Mouse (Mus musculus) gastrocnemius, postnatal 25 days (tissue): ENCODE data around the gene Fam131c. TPM values are rescaled to one million over a fixed set of nuclear protein-coding genes. Genes with fewer than 3 reads are reported as not detected.
A peak's percentile ranks its signal among the peaks of the same experiment; 100 is the strongest.

Experiments
- DNase-seq: peaks from one replicate; pipeline ENCODE4 v3.0.0; 2022
- total RNA-seq, 2 experiments: library from RNA; stranded (reverse); gene quantifications; 1 replicate in 1 of 2; 2 replicates in 1 of 2; pipeline ENCODE4 v1.2.3; 2021

The Fam131c gene
- total RNA-seq, 2 experiments from 2014 or later: 0.29 TPM; not detected in 1

DNA sequence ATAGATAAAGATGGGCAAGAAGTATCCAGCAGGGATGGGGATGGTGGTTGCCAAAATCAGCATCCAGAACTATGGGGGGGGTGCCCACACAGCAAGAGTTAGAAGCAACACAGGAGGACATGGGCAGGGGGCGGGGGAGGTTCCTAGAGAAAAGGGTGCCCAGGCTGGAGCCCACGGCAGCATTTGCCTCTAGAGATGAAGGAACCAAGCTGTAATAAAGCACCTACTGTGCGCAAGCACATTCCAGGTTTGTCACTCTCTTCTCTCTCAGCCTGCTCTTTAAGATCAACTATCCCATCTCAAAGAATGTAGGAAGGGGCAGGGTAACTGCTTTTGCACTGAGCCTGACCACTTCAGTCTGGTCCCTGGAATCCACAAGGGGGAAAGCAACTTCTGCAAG lies 40.6 kb downstream of the Fam131c start:
- DNase-seq: no peak

DNA sequence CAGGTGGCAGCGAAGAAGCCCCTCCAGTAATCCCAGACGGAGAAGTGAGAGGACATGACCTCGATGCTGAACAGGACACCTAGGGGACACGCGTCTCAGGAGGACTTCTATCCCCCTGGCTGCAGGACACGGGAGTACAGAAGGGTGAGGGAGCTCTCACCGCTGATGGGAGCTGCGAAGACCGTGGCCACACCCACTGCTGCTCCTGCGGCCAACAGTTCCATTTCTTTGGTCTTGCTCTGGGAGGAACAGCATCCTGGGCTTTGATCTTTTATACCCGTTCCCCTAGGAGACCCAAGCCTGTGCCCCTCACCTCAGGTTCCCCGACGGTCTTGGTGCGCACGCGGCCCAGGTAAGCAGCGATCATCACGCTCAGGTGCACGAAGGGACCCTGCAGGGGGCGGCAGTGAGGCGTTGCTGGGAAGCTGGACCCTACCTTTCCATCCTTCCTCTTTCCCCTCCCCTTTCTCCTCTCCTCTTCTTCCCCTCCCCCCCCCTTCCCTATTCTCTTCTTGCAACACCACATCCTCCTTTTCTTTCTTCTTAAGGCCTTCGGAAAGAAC lies 43.5 kb downstream of the Fam131c start:
- DNase-seq: no peak

DNA sequence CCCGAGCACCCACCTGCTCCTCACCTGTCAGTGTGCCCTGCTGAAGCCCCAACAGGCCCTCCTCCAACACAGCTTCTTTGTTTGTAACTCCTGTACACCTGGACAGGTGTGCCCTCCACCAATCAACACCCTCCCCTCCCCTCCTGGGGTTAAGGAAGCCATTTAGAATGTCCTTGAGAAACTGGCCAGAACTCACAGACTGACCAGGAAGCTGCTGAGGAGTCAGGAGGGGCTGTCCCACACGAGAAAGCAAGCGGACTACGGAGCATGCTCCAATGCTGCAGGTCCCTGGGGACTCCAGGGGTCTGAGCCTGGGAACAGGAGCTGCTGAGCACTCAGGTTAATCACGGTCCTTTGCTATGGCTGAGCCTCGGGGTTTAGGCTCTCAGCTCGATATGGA lies 47.9 kb downstream of the Fam131c start, which contains the start of gene Clcnkb:
Gene Clcnkb, minus strand, starts transcription at position 91 of the 400 bp plus-strand sequence.
- no peak for DNase-seq

DNA sequence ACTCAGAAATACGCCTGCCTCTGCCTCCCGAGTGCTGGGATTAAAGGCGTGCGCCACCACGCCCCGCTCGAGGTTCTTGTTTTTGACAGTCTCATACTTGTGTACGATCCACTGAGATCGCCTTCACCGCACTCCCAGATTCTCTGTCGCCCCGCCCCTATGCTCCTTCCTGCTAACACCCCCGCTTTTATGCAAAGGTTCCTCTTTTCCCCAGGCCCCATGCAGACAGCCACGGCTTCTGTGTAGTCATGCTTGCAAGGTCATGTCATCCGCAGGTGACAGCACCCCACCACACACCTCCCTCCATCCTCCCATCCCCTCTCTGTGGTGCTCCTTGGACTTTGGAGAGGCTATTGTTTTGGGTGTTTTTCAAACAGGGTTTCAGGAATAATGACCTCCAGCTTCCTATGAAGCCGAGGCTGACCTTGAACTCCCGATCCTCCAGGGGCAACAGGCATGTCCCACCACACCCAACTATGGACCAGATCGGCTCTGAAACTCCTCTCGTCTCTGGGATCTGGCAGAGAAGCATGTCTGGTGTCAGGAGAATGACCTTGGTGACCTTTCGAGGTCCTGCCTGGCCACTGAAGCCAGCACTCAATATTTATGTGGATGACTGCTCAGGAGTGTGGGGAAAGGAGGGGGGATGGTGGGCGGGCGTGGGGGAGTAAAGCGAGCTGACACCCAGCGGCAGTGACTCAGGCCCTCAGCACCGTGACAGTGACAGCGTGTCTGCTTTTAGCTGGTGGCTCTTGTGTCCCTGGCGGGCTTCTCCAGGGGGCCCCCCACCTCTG lies 51.6 kb downstream of the Fam131c start:
- DNase-seq: no peak

DNA sequence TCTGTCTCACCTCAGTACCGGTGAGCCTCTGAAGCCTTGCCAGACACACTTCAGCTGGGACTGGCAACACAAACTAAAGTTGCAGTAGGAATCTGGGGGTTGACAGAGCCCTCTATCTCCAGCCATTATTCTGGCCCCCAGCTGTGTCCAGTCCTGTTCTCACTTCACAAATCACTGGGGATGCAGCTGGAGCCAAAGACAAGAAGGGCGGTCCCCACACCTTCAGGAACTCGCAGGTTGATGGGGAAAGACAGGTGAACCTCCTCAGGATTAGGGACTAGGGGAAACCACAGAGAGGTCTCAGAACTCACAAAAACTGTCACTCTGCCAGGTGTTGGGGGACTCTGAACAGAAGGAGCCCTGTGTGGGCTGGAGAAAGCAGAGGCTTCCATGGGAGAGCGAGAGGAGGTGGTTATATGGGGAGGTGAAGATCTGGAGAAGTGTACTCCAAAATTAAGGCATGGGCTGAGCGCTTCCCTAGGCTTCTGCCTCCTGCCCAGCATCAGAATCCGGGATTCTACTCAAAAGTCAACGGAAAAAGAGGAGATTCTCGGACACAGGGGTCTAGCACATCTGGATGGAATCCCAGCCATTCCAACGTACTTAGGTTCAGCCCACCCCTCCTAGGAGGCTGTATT lies 52.3 kb downstream of the Fam131c start, which contains the start of gene Hspb7:
Gene Hspb7, plus strand, starts transcription at position 588 of the 638 bp plus-strand sequence.
- DNase-seq: no peak

DNA sequence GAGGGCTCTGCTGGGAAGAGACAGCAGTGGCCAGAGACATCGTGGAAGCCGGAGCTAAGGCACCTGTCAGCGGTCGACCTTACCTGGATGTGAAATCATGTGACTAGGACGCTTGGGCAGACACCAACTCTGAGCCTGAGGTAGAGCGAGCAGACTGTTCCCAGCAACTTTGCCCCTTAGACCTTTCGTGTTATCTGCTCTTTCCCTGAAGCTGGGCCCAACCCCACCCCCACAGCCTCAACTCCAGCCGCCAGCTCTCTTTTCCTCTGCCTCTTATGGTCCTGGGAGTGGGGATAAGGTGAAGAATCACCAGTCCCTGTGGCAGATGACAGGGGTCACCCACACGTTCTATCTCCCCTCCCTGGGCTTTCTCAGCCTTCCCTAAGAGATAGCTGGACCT lies 52.9 kb downstream of the Fam131c start:
- no peak for DNase-seq

DNA sequence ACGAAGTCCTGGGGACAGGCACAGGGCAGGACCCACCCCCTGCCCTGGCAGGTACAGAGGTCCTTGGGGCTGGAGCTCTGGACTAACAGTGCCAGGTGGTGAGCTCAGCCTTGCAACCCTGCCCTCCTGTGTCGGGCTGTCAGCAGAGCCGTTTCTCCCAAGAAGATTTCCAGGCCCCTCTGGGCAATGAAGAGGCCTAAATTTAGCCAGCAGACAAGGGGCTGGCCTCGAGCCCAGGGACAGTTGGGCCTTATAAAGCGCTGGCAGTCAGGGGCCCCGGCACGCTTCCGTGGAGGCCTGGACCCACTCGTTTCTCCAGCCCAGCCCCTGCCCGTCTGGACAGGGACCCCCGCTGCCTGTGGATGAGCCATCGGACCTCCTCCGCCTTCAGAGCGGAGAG lies 53.4 kb downstream of the Fam131c start:
- peak; percentile 78 for DNase-seq

DNA sequence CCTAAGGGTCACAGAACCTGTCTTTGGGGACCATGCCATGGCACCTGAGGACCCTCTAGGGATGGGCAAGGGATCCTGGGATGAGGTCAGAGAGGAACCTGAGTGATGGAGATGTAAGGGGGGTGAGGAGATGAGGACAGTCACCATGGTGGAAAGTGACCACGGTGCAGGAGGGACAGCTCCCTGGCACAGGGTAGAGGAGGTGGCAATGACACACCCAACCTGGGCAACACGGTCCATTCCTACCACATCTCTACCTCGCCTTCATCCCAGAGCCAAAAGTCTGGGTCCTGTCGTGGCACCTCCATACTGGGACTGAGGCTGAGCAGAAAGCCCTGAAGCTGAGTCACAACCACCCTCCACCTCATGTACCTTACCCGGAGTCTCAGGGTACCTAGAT lies 54.8 kb downstream of the Fam131c start:
- DNase-seq: no peak

DNA sequence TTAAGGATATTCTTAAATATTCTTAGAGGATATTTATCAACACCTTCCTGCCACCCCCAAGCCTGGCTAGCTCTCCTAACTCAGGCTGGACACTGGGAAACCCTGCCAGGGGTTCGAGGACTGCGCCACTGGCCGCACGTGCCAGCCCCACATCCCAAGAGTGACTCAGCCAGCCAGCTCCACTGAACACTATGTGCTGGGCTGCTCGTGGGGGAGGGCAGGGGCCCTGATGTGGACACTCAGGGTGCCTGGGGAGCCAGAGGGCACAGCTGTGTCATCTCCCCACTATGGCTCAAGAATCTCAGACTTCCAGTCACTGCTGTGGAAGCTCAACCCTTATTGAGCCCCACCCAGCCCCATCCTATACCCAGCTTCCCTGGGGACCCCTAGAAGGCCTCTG lies 55.3 kb downstream of the Fam131c start:
- DNase-seq: peak; percentile 67

DNA sequence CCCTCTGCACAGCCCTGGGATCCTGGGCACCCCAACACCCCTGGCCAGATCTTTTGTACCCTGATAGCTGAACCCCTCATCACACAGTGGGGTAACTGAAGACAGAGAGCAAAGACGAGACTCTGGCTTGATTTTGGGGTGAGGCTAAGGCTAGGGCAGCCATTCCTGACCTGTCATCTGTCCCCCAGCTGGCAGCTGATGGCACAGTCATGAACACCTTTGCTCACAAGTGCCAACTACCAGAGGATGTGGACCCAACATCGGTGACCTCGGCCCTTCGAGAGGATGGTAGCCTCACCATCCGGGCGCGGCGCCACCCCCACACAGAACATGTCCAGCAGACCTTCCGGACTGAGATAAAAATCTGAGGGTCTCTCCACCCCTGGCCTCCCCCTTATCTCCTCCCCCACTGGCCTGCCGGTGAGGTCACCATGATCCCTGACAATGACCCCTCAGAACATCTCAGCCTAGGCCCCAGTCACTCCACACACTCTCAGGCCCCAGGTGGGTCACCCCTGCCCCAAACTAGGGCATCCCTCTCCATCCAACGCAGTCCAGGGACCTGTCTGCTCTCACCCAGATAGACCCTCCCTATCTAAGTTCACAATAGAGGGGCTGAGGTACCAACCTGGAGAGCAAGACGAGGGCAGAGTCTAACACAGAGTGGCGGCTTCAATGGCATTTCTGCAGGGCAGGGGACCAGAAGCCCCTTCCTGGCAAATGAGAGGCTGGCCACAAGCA lies 55.8 kb downstream of the Fam131c start:
- DNase-seq: no peak

DNA sequence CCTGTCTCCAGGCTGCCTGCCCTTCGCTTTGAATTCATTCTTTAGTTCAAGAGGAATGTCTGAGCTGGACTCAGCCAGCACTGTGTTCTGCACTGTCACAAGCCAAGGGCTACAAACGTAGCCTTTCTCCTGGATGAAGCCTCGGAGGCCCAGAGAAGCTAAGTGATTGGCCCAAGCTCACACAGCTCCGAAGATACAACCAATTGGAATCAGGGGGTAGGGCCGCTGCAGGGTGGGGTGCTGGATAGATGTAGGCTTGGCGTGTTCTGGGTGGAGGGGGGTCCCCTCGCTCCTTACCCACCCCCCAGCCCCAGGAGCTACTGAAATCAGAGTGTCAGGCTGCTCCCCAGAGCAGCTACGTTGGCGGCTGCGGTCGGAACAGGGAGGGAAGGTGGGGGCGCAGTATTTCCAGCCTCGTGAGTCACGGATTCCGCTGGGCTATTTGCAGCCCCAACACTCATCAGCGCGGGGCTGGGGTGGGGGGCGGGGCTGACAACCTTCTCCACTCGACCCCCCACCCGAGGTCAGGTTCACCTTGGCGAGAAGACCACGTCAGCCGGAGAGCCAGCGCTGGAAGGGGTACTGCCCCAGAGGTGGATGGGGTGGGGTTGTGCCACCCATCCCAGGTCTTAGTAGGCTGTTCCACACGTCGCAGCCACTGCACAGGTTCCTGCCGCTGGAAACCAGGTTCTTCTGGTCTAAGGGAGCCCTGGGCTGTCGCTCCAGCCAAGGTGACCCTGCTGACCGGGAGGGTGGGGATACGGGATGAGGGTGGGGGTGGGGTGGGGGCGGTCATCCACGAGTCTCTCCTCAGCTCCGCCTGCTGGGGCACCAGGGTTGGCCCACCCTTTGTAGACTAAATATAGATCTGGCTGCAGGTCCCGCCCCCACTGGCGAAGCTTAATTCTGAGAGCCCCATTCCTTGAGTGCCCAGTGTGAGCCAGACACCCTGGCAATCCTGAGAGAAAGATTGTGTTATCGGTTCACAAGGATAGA lies 57.8 kb downstream of the Fam131c start:
- DNase-seq: peak; percentile 68

DNA sequence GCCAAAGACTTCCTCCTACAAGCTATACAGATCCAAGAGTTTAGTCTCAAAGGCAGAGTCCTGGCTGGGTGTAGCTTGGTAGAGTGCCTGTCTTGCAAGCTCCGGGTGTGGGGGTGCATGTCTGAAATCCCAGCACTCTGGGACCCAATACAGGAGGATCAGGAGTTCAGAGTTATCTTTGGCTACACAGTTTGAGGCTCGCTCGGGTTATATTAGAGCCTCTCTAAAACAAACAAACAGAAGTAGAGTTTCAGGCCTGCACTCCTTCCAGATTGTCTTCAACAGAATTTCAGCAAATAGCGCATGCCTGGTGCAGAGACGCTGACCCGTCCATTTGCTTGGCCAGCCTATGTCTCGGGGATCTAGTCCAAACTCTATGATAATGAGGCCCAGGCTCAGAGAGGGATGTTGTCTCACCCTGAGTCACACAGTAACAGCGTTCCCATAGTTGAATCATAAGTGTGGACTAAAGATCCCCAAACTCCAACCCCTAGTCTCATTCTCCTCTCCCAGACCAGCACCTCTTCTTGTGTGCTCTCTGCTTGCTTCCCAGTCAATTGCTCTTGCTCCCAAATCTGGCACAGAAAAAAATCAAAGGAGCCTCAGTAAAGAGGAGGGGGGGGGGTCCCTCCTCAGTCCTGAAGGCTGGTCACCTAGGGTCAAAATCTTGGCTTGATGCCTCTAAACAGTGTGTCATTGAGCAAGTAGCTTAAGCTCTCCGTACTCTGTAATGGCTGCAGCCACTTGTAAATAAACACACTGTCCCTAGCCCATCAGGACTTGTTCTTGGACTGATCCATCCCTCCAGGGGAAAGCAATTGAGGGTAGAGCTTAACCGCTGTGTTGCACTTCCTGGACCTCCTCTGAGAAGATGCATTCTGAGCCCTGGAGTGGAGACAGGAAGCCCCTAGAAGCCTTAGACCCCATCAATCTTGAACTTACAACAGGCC lies 59.1 kb downstream of the Fam131c start:
- DNase-seq: no peak

DNA sequence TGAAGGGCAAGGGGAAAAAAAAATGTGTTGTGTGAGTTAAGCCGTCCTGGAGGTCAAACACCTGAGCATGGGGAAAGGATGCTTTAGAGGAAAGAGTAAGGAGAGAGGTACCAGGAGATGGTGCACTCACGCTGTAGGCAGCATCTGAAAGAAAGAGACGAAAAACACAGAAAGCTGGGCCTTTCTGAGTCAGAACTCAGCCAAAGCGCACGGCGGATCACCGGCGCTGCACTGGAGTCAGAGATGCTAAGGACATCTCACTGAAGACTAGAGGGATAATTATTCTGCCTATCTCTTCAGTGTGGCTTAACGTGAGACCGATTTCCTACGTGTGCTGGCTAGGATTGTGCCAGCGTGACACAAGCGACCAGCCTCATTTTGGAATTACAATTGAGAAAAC lies 59.9 kb downstream of the Fam131c start:
- DNase-seq: no peak

DNA sequence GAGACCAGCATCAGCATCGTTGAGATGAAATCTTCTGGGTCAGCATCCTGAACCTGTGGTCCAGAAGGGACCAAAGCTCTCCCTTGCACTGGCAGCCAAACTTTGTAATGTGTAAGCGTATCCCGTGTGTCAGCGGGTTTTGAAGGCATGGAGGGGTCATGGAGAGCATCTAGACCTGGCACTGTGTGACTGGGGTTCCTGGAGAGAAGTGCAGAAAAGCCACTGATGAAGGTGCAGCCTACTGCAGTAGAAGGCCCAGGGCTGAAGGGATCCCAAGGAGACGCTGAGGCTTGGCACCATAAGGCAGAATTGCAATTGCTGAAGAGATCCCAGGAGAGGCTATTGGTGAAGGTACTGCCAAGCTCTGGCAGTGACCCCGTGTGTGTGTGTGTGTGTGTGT lies 61.4 kb downstream of the Fam131c start:
- DNase-seq: no peak

DNA sequence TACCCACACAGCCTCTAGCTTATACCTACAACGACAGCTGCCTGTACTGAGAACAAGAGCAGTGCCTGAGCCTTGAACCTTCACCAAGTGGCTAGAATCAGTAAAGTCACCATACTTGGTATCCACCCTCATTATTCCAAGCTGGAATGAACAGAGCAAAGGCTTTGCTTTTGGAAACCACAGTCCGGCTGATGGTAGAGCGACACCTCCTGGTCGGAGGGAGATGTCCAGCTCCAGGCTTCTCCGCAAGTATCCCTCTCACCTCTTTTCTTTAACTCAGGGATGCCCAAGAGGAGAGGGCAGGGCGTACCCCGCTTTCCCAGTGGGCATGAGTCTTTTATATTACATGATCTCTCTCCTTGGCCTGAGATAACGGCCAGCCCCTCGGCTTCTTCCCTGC lies 61.8 kb downstream of the Fam131c start:
- DNase-seq: no peak

DNA sequence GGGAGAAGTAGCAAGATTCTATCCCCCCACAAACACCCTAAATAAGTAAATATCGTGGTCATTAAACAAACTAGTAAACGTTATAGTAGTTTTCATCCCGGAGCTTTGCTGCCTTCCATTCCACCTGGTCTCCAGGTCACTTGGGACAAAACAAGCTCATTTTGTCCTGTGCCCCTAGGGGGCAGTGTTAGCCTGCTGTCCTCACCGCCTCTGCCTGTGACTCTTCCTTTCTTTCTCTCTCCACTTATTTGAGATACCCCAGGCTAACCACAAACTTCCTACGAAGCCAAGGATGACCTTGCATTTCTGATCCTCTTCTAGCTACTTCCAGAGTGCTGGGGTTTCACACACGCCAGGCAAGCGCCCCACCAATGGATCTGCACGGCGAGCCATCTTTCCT lies 63.0 kb downstream of the Fam131c start:
- peak; percentile 52 for DNase-seq

DNA sequence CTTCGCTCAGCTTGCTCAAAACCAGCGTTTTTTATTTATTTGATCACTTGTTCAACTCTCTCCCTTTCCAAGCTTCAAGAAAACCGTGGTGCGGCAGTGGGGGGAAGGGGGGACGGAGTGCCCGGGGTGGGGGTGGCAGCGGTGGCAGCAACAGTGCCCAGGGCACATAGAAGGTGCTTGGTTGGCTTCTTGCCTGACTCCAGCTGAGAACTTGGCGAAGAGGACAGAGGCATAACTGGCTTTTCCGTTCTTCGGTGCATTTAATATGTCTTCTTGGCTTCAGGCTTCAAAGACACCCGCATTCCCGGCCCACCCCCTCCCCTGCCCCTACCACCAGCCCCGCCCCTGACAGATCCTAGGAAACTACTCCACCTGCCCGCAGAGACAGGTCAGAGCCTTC lies 64.6 kb downstream of the Fam131c start:
- no peak for DNase-seq

DNA sequence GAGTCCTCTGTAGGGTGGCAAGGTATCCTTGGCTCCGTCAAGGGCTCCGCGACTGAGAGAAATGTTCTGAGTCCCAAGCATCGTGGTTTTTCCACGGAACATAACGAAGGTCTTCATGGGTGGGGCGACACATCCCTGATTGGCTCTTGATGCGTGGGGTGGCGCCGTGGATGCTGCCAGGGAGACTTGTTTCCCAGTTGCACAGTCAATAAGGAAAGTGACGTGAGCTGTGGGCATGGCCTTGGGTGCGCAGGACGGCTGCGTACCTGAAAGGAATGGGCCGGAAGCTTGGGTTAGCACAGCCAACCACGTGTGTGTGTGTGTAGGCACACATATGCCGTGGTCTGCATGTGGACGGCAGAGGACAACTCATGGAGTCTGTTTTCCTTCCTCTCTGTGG lies 65.2 kb downstream of the Fam131c start:
- no peak for DNase-seq
